Mouse (Mus musculus) liver, embryonic 13.5 days (tissue): ENCODE data around the gene Rhox7b. TPM values are rescaled to one million over a fixed set of nuclear protein-coding genes. Genes with fewer than 3 reads are reported as not detected.
"Not testable (repeated sequence)": the region's sequence is repeated elsewhere in the genome, so short reads cannot be mapped to it uniquely, and the experiment has no call there.

Source experiments
- ATAC-seq: fragments of 200-750 bp; cut with Nextera tagmentation; 2 replicates; pipeline ENCODE4 v1.8.0; 2017; ENCODE audit warnings: low read depth, mild to moderate bottlenecking, moderate number of reproducible peaks, moderate library complexity
- DNase-seq: peaks from one replicate; pipeline ENCODE4 v3.0.0; 2022
- H3K27ac ChIP-seq: fragments of 300-500 bp; sonication (generic); 2 replicates; pipeline ENCODE4 v1.5.1; 2015; ENCODE audit warnings: moderate library complexity, mild to moderate bottlenecking, inconsistent platforms
- H3K27me3 ChIP-seq: fragments of 300-500 bp; sonication (generic); 2 replicates; pipeline ENCODE4 v1.6.1; 2015; ENCODE audit warnings: mild to moderate bottlenecking, inconsistent platforms
- H3K36me3 ChIP-seq: fragments of 300-500 bp; sonication (generic); 2 replicates; pipeline ENCODE4 v1.6.1; 2015; ENCODE audit warnings: mild to moderate bottlenecking, inconsistent platforms
- H3K4me1 ChIP-seq: fragments of 300-500 bp; sonication (generic); replicated peaks from 2 replicates; pipeline ENCODE4 v1.6.1; 2015; ENCODE audit warnings: inconsistent platforms
- H3K4me2 ChIP-seq: fragments of 300-500 bp; sonication (generic); 2 replicates; pipeline ENCODE4 v1.6.1; 2015; ENCODE audit warnings: inconsistent platforms, mild to moderate bottlenecking, moderate library complexity
- H3K4me3 ChIP-seq: fragments of 300-500 bp; sonication (generic); replicated peaks from 2 replicates; pipeline ENCODE4 v1.5.1; 2015; ENCODE audit warnings: mild to moderate bottlenecking, inconsistent platforms
- H3K9ac ChIP-seq: fragments of 300-500 bp; sonication (generic); 2 replicates; pipeline ENCODE4 v1.6.1; 2015; ENCODE audit warnings: mild to moderate bottlenecking, inconsistent platforms
- H3K9me3 ChIP-seq: fragments of 300-500 bp; sonication (generic); replicated peaks from 2 replicates; pipeline ENCODE4 v1.6.1; 2016; ENCODE audit warnings: inconsistent platforms
- WGBS: fragments of 180-500 bp; shearing (Covaris S2); methylation state at CpG from one replicate; pipeline ENCODE4 v1.1.7; 2015; ENCODE audit not compliant: insufficient replicate concordance; 5-methylcytosine and 5-hydroxymethylcytosine counted together
- polyA plus RNA-seq: library from polyadenylated mRNA; unstranded; fragments of >200 nt; fragmentation: Nextera tagmentation; extraction: Ambion mirVana; gene quantifications from 2 replicates; pipeline ENCODE4 v1.2.1, GENCODE M21; 2015

Gene Rhox7b
- not detected in 2 replicates for polyA plus RNA-seq

DNA sequence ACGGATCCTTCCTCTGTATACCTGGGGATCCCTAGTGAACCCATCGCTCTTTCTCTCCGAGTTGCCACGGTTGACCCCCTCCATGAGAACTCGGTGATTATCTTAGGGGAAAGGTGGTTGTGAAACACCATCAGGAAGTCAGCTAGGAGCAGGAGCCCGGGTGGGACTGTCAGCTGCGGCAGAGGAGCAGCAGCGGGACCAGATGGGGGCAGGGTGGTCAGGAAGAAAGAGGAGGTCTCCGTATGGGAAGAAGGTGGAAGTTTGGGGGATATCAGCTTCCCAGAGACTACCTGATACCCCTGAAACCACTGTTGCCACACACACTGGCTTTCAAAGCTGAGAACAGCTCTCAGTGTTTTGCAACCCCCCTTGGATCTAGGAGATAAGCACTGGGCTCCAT is at the start of gene Rhox7b:
Gene Rhox7b (minus strand): TSS at position 101 of the 400 bp plus-strand sequence.
- not testable (repeated sequence) for H3K9me3 ChIP-seq, H3K27ac ChIP-seq, H3K27me3 ChIP-seq, DNase-seq, H3K36me3 ChIP-seq, H3K4me3 ChIP-seq, H3K9ac ChIP-seq, H3K4me1 ChIP-seq, H3K4me2 ChIP-seq, ATAC-seq
- WGBS, result 57% methylated on average over 9 of the region's 9 CpGs

DNA sequence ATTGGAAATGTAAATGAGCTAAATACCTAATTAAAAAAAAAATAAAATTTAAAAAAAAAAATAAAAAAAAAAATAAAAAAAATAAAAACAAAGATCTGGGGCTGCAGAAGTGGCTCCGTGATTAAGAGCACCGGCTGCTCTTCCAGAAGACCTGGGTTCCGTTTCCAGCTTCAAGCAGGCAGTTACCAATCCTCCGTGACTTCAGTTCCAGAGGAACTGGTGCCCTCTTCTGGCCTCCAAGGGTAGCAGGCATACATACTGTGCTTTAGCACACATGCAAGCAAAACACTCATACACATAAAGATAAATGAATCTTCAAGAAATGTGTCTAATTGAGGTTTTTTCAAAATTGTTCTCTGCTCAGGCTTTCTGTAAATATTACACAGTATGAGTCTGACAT is 19.3 kb upstream of the Rhox7b start:
- DNase-seq, result no peak
- H3K9me3 ChIP-seq, result no peaks in the 10 kb centered on the region
- no peak overlapping the region for H3K9ac ChIP-seq
- no peaks in the 10 kb centered on the region for H3K27me3 ChIP-seq
- H3K36me3 ChIP-seq, result no peaks in the 10 kb centered on the region
- no peak overlapping the region for H3K4me2 ChIP-seq
- H3K4me1 ChIP-seq, result no peaks in the 10 kb centered on the region
- no peak for ATAC-seq
- no peak overlapping the region for H3K4me3 ChIP-seq
- 54% methylated on average over 4 of the region's 4 CpGs for WGBS
- no peak overlapping the region for H3K27ac ChIP-seq

DNA sequence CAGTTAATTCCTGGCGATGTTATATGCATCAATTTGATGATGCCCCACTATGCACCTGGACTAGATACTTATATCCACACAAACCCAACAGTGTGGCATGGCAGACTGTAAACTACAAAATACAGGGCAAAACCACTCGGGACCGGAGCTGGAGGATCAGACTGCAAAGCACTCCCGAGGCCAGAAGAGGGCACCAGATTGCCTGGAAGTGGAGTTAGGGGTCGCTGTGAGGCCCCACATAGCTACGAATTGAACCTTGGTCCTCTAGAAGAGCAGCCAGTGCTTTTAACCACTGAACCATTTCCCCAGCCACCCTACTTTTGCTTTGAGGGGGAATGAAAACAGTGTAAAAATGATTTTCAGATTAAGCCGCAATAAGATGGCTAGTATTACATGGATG is 11.5 kb upstream of the Rhox7b start:
- WGBS, result 47% methylated on average over 7 of the region's 7 CpGs
- Histone ChIP-seq H3K9me3 (no peaks in the 10 kb centered on the region), H3K4me3 (no peak overlapping the region), H3K36me3 (no peaks in the 10 kb centered on the region), H3K27ac (no peak overlapping the region), H3K4me1 (no peaks in the 10 kb centered on the region), H3K27me3 (no peaks in the 10 kb centered on the region), H3K9ac (no peak overlapping the region), H3K4me2 (no peak overlapping the region)
- ATAC-seq (no peak), DNase-seq (no peak)

DNA sequence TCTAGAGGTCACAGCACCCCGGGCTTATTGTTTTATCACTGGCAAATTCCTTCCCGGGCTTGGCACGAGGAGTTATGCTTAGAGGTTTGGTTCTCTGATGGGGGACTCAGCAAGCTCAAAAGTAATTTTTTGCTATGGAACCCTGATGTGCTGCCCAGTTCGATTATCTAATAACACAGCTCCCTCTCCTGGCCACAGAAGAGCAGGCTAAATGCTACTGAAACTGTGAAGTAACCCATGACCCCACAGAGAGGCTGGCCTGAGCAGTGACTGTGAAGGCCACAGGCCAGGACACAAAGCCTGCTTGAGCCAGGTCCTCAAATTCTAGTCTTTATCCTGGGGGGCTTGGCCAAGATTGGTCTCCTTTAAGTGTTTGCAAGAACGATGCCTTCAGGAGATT is 6.7 kb upstream of the Rhox7b start:
- DNase-seq, result no peak
- H3K4me3 ChIP-seq, result no peak overlapping the region

GRCm38 (mm10) chrX:37901670-37902069 is 4.6 kb upstream of the Rhox7b start, which contains the start of gene Rhox9:
Rhox9 (minus strand) TSS chrX:37901770.
- H3K27ac ChIP-seq, DNase-seq, H3K9me3 ChIP-seq, H3K27me3 ChIP-seq, H3K4me3 ChIP-seq, H3K9ac ChIP-seq, ATAC-seq, H3K4me1 ChIP-seq, H3K36me3 ChIP-seq, H3K4me2 ChIP-seq: not testable (repeated sequence)
- 82% methylated on average over 11 of the region's 18 CpGs for WGBS

More for the DNA sequence above, 6.7 kb upstream of the Rhox7b start:
- Histone ChIP-seq H3K27ac (no peak overlapping the region), H3K36me3 (no peaks in the 10 kb centered on the region), H3K4me1 (no peaks in the 10 kb centered on the region), H3K4me2 (no peak overlapping the region), H3K9me3 (no peaks in the 10 kb centered on the region), H3K9ac (no peak overlapping the region), H3K27me3 (no peaks in the 10 kb centered on the region)
- ATAC-seq, result no peak
- WGBS, result 51% methylated on average over 5 of the region's 5 CpGs

GRCm38 (mm10) chrX:37878844-37879243 is 18.2 kb downstream of the Rhox7b start, which contains the start of gene Rhox8:
Rhox8 (minus strand) TSS chrX:37878944.
- no peaks in the 10 kb centered on the region for H3K9me3 ChIP-seq
- ATAC-seq, result no peak

GRCm38 (mm10) chrX:37871641-37872040 is 25.4 kb downstream of the Rhox7b start:
- 77% methylated on average over 2 of the region's 2 CpGs for WGBS
- H3K27me3 ChIP-seq, result no peaks in the 10 kb centered on the region
- H3K4me1 ChIP-seq, result no peaks in the 10 kb centered on the region
- H3K4me2 ChIP-seq, result no peak overlapping the region
- no peak for DNase-seq
- ATAC-seq, result no peak
- H3K27ac ChIP-seq, result no peak overlapping the region
- no peaks in the 10 kb centered on the region for H3K9me3 ChIP-seq
- no peak overlapping the region for H3K4me3 ChIP-seq
- H3K9ac ChIP-seq, result no peak overlapping the region
- no peaks in the 10 kb centered on the region for H3K36me3 ChIP-seq

More at GRCm38 (mm10) chrX:37878844-37879243, 18.2 kb downstream of the Rhox7b start, which contains the start of gene Rhox8:
- Histone ChIP-seq H3K36me3 (no peaks in the 10 kb centered on the region), H3K4me3 (no peak within 1 kb of the TSS), H3K9ac (no peak within 1 kb of the TSS), H3K27ac (no peak within 1 kb of the TSS), H3K4me2 (no peak within 1 kb of the TSS), H3K4me1 (no peaks in the 10 kb centered on the region), H3K27me3 (no peaks in the 10 kb centered on the region)
- WGBS, result 64% methylated on average over 4 of the region's 4 CpGs
- DNase-seq, result no peak

Other genes with a start within 250 kb of the Rhox7b start
- not detected in 2 replicates for gene Rhox4g, start 245.9 kb downstream of the Rhox7b start, polyA plus RNA-seq
- not detected in 2 replicates for gene Rhox3h, start 228.5 kb downstream of the Rhox7b start, polyA plus RNA-seq
- not detected in 2 replicates for gene Rhox2h, start 224.0 kb downstream of the Rhox7b start, polyA plus RNA-seq
- gene Rhox5, start 92.4 kb downstream of the Rhox7b start, polyA plus RNA-seq, result 3.1 and 3.2 TPM in 2 replicates
- gene Rhox6, start 70.3 kb downstream of the Rhox7b start, polyA plus RNA-seq, result not detected in 2 replicates
- gene Rhox7a, start 65.5 kb downstream of the Rhox7b start, polyA plus RNA-seq, result not detected in 2 replicates
- not detected in 2 replicates for gene Rhox8, start 18.3 kb downstream of the Rhox7b start, polyA plus RNA-seq
- gene Rhox9, start 4.5 kb upstream of the Rhox7b start, polyA plus RNA-seq, result not detected in 2 replicates
- not detected in 2 replicates for gene Btg1-ps1, start 121.6 kb upstream of the Rhox7b start, polyA plus RNA-seq
- not detected in 2 replicates for gene Btg1-ps2, start 145.9 kb upstream of the Rhox7b start, polyA plus RNA-seq
- gene Rhox10, start 169.2 kb upstream of the Rhox7b start, polyA plus RNA-seq, result not detected in 2 replicates
- not detected in 2 replicates for gene Rhox11, start 187.9 kb upstream of the Rhox7b start, polyA plus RNA-seq
- not detected in 2 replicates for gene Rhox12, start 213.7 kb upstream of the Rhox7b start, polyA plus RNA-seq
- gene Rhox13, start 224.0 kb upstream of the Rhox7b start, polyA plus RNA-seq, result not detected in 2 replicates